Mouse (Mus musculus) ES-Bruce4 (cell line): ENCODE data around the gene Cnpy2. TPM values are rescaled to one million over a fixed set of nuclear protein-coding genes. Genes with fewer than 3 reads are reported as not detected.

Experiments
- H3K27ac ChIP-seq: 2 replicates; pipeline ENCODE4 v1.5.1; 2012; ENCODE audit warnings: low read length, inconsistent platforms; ENCODE audit not compliant: insufficient read depth
- H3K27me3 ChIP-seq: 2 replicates; pipeline ENCODE4 v1.6.1; 2012; ENCODE audit warnings: mild to moderate bottlenecking, low read length, inconsistent platforms; ENCODE audit not compliant: control insufficient read depth, poor library complexity, insufficient read depth, severe bottlenecking
- H3K36me3 ChIP-seq: 2 replicates; pipeline ENCODE4 v1.6.1; 2012; ENCODE audit warnings: inconsistent platforms, mild to moderate bottlenecking, low read length, moderate library complexity; ENCODE audit not compliant: control insufficient read depth, poor library complexity, insufficient read depth, severe bottlenecking
- H3K4me1 ChIP-seq: one replicate; pipeline ENCODE4 v1.8.1; 2011; ENCODE audit warnings: low read length; ENCODE audit not compliant: control insufficient read depth, insufficient read depth
- H3K4me3 ChIP-seq: 2 replicates; pipeline ENCODE4 v1.5.1; 2011; ENCODE audit warnings: low read depth, mild to moderate bottlenecking, low read length
- H3K9ac ChIP-seq: 2 replicates; pipeline ENCODE4 v1.6.1; 2012; ENCODE audit warnings: low read depth, mild to moderate bottlenecking, inconsistent platforms; ENCODE audit not compliant: poor library complexity, severe bottlenecking
- H3K9me3 ChIP-seq: replicated peaks from 2 replicates; pipeline ENCODE4 v1.6.1; 2012; ENCODE audit warnings: mild to moderate bottlenecking, low read length, inconsistent platforms; ENCODE audit not compliant: control insufficient read depth, poor library complexity, insufficient read depth, severe bottlenecking
- CTCF ChIP-seq: IDR thresholded peaks from one replicate; pipeline ENCODE4 v1.8.1; 2011; ENCODE audit warnings: low read depth, low read length
- EP300 ChIP-seq: IDR thresholded peaks from 2 replicates; pipeline ENCODE4 v1.6.1; 2011; ENCODE audit warnings: low read depth, low read length; ENCODE audit not compliant: insufficient read depth
- POLR2A ChIP-seq: IDR thresholded peaks from one replicate; pipeline ENCODE4 v1.8.1; 2011; ENCODE audit warnings: low read length; ENCODE audit not compliant: insufficient read depth
- polyA plus RNA-seq: library from polyadenylated mRNA; stranded (reverse); fragments of >200 nt; gene quantifications from 2 replicates; pipeline ENCODE4 v1.2.4, GENCODE M21; 2011; ENCODE audit warnings: low read depth; ENCODE audit not compliant: missing spikeins, insufficient read depth, insufficient read length

Gene Cnpy2
- polyA plus RNA-seq, 1 experiment = 62.9 TPM

- Histone ChIP-seq H3K27me3 (no peaks in the 10 kb centered on the region), H3K4me3 (no peak overlapping the region), H3K27ac (no peak overlapping the region), H3K9ac (no peak overlapping the region), H3K9me3 (no peaks in the 10 kb centered on the region), H3K4me1 (no peaks in the 10 kb centered on the region), H3K36me3 (peaks cover under 1% of the 10 kb centered on the region; the same call in 1 of the 2 replicates)
- TF ChIP-seq CTCF (peak; percentile 83), POLR2A (no peak), EP300 (0 out of 2 replicates have a peak, but pooled peaks have one; percentile 60)
Measured at GRCm38 (mm10) chr10:128374393-128374792, 52.1 kb downstream of the Cnpy2 start.

DNA sequence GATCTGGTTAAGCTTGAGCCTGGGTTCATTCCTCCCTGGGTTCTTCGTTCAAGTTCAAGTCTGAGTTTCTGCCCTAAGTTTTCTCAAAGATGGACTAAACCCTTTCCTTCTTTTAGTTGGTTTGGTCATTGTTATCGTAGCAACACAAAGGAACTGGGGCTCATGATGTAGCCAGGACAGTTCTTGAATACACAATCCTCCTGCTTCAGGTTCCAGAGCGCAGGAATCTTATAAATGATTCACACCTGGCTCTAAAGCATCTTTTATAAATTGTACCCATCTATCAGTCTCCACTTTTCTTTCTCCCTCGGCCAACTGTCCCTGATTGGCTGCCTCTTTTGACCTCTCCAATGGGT is 53.8 kb downstream of the Cnpy2 start:
- peak overlapping the region; percentile 81 for H3K4me3 ChIP-seq
- H3K27ac ChIP-seq = peak overlapping the region; percentile 27
- no peaks in the 10 kb centered on the region for H3K27me3 ChIP-seq
- H3K4me1 ChIP-seq = no peaks in the 10 kb centered on the region
- TF ChIP-seq CTCF = no peak
- TF ChIP-seq POLR2A = no peak
- TF ChIP-seq EP300 = no peak
- H3K9ac ChIP-seq = peak overlapping the region; percentile 99; the same call in 1 of the 2 replicates
- peaks cover 4% of the 10 kb centered on the region; the same call in 1 of the 2 replicates for H3K36me3 ChIP-seq
- no peaks in the 10 kb centered on the region for H3K9me3 ChIP-seq

DNA sequence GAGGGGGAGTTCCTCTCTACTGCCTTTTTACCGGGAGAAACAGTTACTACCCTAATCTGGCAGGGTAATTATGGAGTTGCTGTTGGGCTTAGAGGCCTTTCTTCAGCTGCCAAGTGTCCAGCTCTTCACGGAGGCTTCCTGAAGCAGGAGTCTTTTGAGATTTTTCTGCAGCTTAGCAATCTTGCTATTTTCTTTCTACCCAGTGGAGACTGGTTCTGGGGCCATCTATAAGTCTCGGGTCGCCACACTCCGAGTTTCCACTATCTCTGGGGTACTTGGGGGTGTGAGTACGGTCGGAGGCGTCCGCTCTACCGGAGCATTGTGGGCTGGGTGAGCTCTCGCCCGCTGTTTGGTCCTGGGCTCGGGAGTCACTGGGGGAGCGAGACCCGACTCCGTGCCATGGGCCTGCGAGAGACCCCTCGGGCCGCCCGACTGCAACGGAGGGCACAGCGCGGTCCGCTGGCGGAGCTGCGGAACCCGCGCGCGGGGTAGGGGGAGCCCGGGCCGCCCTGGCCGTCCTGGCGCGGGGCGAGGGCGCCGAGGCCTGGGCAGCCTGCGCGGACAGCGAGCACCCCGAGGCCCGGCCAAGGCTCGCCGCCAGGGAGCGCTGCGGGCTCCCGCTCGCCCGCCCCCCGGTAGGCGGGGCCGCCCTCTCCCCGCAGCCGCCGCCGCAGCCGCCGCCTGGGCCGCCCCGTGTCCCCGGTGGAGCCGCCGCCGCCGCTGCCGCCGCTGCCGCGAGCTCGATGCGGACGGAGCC is 54.4 kb downstream of the Cnpy2 start, which contains the start of gene Ankrd52:
Gene Ankrd52, plus strand, starts transcription at position 661 of the 757 bp plus-strand sequence.
- Histone ChIP-seq H3K9ac (peak within 1 kb of the TSS; percentile 99), H3K4me1 (no peaks in the 10 kb centered on the region), H3K27ac (peak within 1 kb of the TSS; percentile 27), H3K4me3 (peak within 1 kb of the TSS; percentile 99), H3K27me3 (no peaks in the 10 kb centered on the region), H3K9me3 (no peaks in the 10 kb centered on the region), H3K36me3 (peaks cover 7% of the 10 kb centered on the region)
- TF ChIP-seq EP300 (no peak), CTCF (peak; percentile 34)

Other genes with a start within 250 kb of the Cnpy2 start
- 1,323 and 1,329 TPM in 2 replicates for gene Atp5b, start 239.2 kb upstream of the Cnpy2 start, polyA plus RNA-seq
- 166 and 170 TPM in 2 replicates for gene Baz2a, start 230.9 kb upstream of the Cnpy2 start, polyA plus RNA-seq
- 133 and 137 TPM in 2 replicates for gene Rbms2, start 142.2 kb upstream of the Cnpy2 start, polyA plus RNA-seq
- 24.3 and 30.9 TPM in 2 replicates for gene Gls2, start 128.0 kb upstream of the Cnpy2 start, polyA plus RNA-seq
- 21.8 and 21.9 TPM in 2 replicates for gene Spryd4, start 110.7 kb upstream of the Cnpy2 start, polyA plus RNA-seq
- gene Mip, start 96.6 kb upstream of the Cnpy2 start, polyA plus RNA-seq = 0.37 and 0.62 TPM in 2 replicates
- gene Timeless, start 90.4 kb upstream of the Cnpy2 start, polyA plus RNA-seq = 57.7 and 64.1 TPM in 2 replicates
- 0.43 TPM in 1 of 2 replicates, not detected in the other for gene Apon, start 68.4 kb upstream of the Cnpy2 start, polyA plus RNA-seq
- not detected in 2 replicates for gene Apof, start 53.8 kb upstream of the Cnpy2 start, polyA plus RNA-seq
- gene Stat2, start 51.9 kb upstream of the Cnpy2 start, polyA plus RNA-seq = 29.7 and 35.9 TPM in 2 replicates
- 4.7 and 5.7 TPM in 2 replicates for gene Il23a, start 23.7 kb upstream of the Cnpy2 start, polyA plus RNA-seq
- gene Pan2, start 19.1 kb upstream of the Cnpy2 start, polyA plus RNA-seq = 40.5 and 40.8 TPM in 2 replicates
- 197 and 202 TPM in 2 replicates for gene Cs, start 15.3 kb downstream of the Cnpy2 start, polyA plus RNA-seq
- gene Coq10a, start 46.5 kb downstream of the Cnpy2 start, polyA plus RNA-seq = 18.7 and 20.2 TPM in 2 replicates
- gene Ankrd52, start 54.7 kb downstream of the Cnpy2 start, polyA plus RNA-seq = 28.8 and 29.0 TPM in 2 replicates
- gene Slc39a5, start 78.8 kb downstream of the Cnpy2 start, polyA plus RNA-seq = 0.31 TPM in 1 of 2 replicates, not detected in the other
- 79.3 and 82.9 TPM in 2 replicates for gene Nabp2, start 89.0 kb downstream of the Cnpy2 start, polyA plus RNA-seq
- gene Rnf41, start 89.2 kb downstream of the Cnpy2 start, polyA plus RNA-seq = 33.3 and 37.4 TPM in 2 replicates
- 26.3 and 28.6 TPM in 2 replicates for gene Smarcc2, start 136.8 kb downstream of the Cnpy2 start, polyA plus RNA-seq
- 642 and 680 TPM in 2 replicates for gene Myl6, start 171.7 kb downstream of the Cnpy2 start, polyA plus RNA-seq
- 9.0 and 12.8 TPM in 2 replicates for gene Myl6b, start 176.2 kb downstream of the Cnpy2 start, polyA plus RNA-seq
- 20.1 and 20.5 TPM in 2 replicates for gene Esyt1, start 203.4 kb downstream of the Cnpy2 start, polyA plus RNA-seq
- gene Zc3h10, start 225.3 kb downstream of the Cnpy2 start, polyA plus RNA-seq = 22.4 and 24.6 TPM in 2 replicates
- 3,771 and 3,978 TPM in 2 replicates for gene Rpl41, start 226.8 kb downstream of the Cnpy2 start, polyA plus RNA-seq
- gene Pa2g4, start 243.5 kb downstream of the Cnpy2 start, polyA plus RNA-seq = 366 and 396 TPM in 2 replicates